Mouse (Mus musculus) bone marrow, adult 2 months (tissue): ENCODE results near the gene Ppip5k1. TPM values are rescaled to one million over a fixed set of nuclear protein-coding genes. Genes with fewer than 3 reads are reported as not detected.

Experiments used
- H3K27ac ChIP-seq: fragments of 200-500 bp; 2 replicates; pipeline ENCODE4 v1.5.1; 2012; ENCODE audit warnings: low read depth, mild to moderate bottlenecking, control low read depth, inconsistent platforms, low read length; ENCODE audit not compliant: control insufficient read depth, poor library complexity, insufficient read depth
- H3K4me1 ChIP-seq: fragments of 200-500 bp; 2 replicates; pipeline ENCODE4 v1.6.1; 2011; ENCODE audit warnings: low read length; ENCODE audit not compliant: control insufficient read depth, insufficient read depth
- H3K4me3 ChIP-seq: fragments of 200-500 bp; replicated peaks from 2 replicates; pipeline ENCODE3; 2011; ENCODE audit warnings: mild to moderate bottlenecking, low read depth, low read length, control low read depth; ENCODE audit not compliant: control insufficient read depth
- CTCF ChIP-seq: fragments of 200-500 bp; IDR thresholded peaks from 2 replicates; pipeline ENCODE4 v1.5.1; 2011; ENCODE audit warnings: low read length, control low read depth; ENCODE audit not compliant: control insufficient read depth, insufficient read depth
- POLR2A ChIP-seq: fragments of 200-500 bp; IDR thresholded peaks from 2 replicates; pipeline ENCODE4 v1.6.1; 2011; ENCODE audit warnings: low read depth, mild to moderate bottlenecking, control low read depth, low read length, borderline replicate concordance; ENCODE audit not compliant: control insufficient read depth
- WGBS: fragments of 180-500 bp; shearing (Covaris S2); methylation state at CpG from one replicate; pipeline ENCODE4 v1.1.7; 2018; 5-methylcytosine and 5-hydroxymethylcytosine counted together
- polyA plus RNA-seq: library from polyadenylated mRNA; stranded (reverse); fragments of >200 nt; gene quantifications from 2 replicates; pipeline ENCODE4 v1.2.4, GENCODE M21; 2011; ENCODE audit warnings: low replicate concordance; ENCODE audit not compliant: missing spikeins, insufficient read depth, insufficient read length

Ppip5k1 gene
- polyA plus RNA-seq, 1 experiment, result 16.7 TPM

- TF ChIP-seq CTCF (no peak), POLR2A (no peak)
- 66% methylated on average over 10 of the region's 10 CpGs for WGBS
These were observed 31.3 kb downstream of the Ppip5k1 start for GRCm38 (mm10) chr2:121323693-121324470.

GRCm38 (mm10) chr2:121323041-121323440 is 32.2 kb downstream of the Ppip5k1 start:
- Histone ChIP-seq H3K27ac (no peak overlapping the region), H3K4me3 (no peak overlapping the region), H3K4me1 (no peaks in the 10 kb centered on the region)
- TF ChIP-seq POLR2A (no peak), CTCF (no peak)
- 90% methylated on average over 10 of the region's 10 CpGs for WGBS

More at GRCm38 (mm10) chr2:121323693-121324470, 31.3 kb downstream of the Ppip5k1 start:
- Histone ChIP-seq H3K4me1 (no peaks in the 10 kb centered on the region), H3K27ac (no peak overlapping the region), H3K4me3 (no peak overlapping the region)

GRCm38 (mm10) chr2:121316278-121316677 is 38.9 kb downstream of the Ppip5k1 start:
- H3K4me1 ChIP-seq, result no peaks in the 10 kb centered on the region
- no peak for TF ChIP-seq CTCF
- TF ChIP-seq POLR2A, result no peak
- H3K27ac ChIP-seq, result no peak overlapping the region
- WGBS, result 70% methylated on average over 8 of the region's 8 CpGs
- H3K4me3 ChIP-seq, result no peak overlapping the region

DNA sequence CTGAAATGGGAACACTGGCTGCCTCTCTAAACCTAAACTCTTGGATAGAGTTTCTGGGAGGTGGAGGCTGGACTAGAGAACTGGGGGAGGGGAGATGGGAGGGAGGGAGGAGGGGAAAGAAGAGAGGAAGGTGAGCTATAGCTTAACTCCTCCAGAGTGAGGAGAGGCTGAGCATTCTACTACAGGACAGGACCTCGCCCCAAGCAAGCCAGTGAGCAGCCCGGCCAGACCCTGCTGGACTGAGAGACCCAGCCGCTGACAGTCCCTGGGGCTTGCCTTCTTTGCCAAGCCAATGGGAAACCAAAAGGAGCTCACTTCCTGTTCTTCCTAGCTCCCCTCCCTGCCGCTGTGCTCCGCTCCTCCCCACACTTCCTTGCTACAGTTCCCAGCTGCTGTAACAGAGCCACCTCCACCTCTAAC is 46.2 kb downstream of the Ppip5k1 start:
- H3K4me1 ChIP-seq, result no peaks in the 10 kb centered on the region
- no peak overlapping the region for H3K4me3 ChIP-seq
- WGBS, result 20% methylated on average over 5 of the region's 5 CpGs
- H3K27ac ChIP-seq, result no peak overlapping the region
- TF ChIP-seq CTCF (no peak), POLR2A (no peak)

GRCm38 (mm10) chr2:121300036-121300435 is 55.2 kb downstream of the Ppip5k1 start:
- no peak overlapping the region for H3K27ac ChIP-seq
- 73% methylated on average over 10 of the region's 10 CpGs for WGBS
- H3K4me1 ChIP-seq, result no peaks in the 10 kb centered on the region
- H3K4me3 ChIP-seq, result no peak overlapping the region
- no peak for TF ChIP-seq POLR2A
- no peak for TF ChIP-seq CTCF

DNA sequence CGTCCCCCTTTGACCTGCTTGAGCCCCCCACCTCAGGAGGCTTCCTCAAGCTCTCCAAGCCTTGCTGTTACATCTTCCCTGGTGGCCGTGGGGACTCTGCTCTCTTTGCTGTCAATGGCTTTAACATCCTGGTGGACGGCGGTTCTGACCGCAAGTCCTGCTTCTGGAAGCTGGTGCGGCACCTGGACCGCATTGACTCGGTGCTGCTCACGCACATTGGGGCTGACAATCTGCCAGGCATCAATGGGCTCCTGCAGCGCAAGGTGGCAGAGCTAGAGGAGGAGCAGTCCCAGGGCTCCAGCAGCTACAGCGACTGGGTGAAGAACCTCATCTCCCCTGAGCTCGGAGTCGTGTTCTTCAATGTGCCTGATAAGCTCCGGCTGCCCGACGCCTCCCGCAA is 55.7 kb downstream of the Ppip5k1 start:
- H3K4me1 ChIP-seq, result no peaks in the 10 kb centered on the region
- no peak overlapping the region for H3K4me3 ChIP-seq
- H3K27ac ChIP-seq, result no peak overlapping the region; the same call in 1 of the 2 replicates
- 83% methylated on average over 17 of the region's 17 CpGs for WGBS
- TF ChIP-seq CTCF, result no peak
- no peak for TF ChIP-seq POLR2A

DNA sequence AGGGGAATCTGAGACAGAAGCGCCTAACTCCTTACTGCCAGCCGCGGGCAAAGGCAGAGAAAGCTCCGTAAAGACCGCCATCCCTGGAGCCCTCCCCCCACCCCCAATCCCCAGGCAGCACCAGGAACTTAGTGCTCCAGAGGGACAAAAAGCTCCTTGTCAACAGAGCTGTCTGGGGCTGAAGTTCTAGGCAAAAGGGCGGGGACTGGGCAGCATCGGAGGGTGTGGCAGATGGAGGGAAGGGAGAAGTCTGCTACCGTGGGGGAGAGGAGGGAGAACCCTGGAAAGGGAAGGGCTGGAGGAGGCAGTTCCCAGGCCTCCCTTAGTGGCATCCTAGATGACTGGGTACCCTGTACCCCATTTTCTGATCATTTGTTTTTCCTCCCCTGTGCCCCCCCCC is 57.1 kb downstream of the Ppip5k1 start:
- Histone ChIP-seq H3K4me1 (no peaks in the 10 kb centered on the region; the same call in 1 of the 2 replicates), H3K27ac (no peak overlapping the region), H3K4me3 (no peak overlapping the region)
- no peak for TF ChIP-seq POLR2A
- TF ChIP-seq CTCF, result no peak
- WGBS, result 17% methylated on average over 8 of the region's 8 CpGs

DNA sequence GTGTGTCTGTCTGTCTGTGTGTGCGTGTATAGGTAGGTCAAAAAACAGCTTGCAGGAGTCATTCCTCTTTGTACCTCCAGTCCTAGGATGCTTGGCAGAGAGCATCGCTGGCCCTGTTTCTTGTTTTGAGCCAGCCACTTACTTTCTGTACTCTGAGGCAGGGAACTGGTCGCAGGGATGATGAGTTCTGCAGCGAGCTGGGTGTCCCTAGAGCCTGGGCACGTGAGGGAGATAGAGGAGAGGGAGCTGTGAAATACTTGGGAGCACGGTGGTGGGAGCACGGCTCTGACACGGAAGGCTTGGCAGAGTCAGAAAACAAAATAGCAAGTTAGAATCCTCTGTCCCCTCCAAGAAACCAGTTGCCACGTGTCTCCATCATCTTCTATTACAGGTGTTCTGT is 57.5 kb downstream of the Ppip5k1 start:
- Histone ChIP-seq H3K27ac (no peak overlapping the region), H3K4me3 (no peak overlapping the region), H3K4me1 (no peaks in the 10 kb centered on the region; the same call in 1 of the 2 replicates)
- TF ChIP-seq POLR2A (no peak), CTCF (no peak)
- WGBS, result 18% methylated on average over 9 of the region's 9 CpGs
